Mouse (Mus musculus): ENCODE results near the gene Hist1h4f. TPM values are rescaled to one million over a fixed set of nuclear protein-coding genes. Genes with fewer than 3 reads are reported as not detected.
A peak's percentile ranks its signal among the peaks of the same experiment; 100 is the strongest.
"Not testable (repeated sequence)": the region's sequence is repeated elsewhere in the genome, so short reads cannot be mapped to it uniquely, and the experiment has no call there.

Gene Hist1h4f
- polyA plus RNA-seq, 1 experiment from 2014 or later, result 1.1 TPM

DNA sequence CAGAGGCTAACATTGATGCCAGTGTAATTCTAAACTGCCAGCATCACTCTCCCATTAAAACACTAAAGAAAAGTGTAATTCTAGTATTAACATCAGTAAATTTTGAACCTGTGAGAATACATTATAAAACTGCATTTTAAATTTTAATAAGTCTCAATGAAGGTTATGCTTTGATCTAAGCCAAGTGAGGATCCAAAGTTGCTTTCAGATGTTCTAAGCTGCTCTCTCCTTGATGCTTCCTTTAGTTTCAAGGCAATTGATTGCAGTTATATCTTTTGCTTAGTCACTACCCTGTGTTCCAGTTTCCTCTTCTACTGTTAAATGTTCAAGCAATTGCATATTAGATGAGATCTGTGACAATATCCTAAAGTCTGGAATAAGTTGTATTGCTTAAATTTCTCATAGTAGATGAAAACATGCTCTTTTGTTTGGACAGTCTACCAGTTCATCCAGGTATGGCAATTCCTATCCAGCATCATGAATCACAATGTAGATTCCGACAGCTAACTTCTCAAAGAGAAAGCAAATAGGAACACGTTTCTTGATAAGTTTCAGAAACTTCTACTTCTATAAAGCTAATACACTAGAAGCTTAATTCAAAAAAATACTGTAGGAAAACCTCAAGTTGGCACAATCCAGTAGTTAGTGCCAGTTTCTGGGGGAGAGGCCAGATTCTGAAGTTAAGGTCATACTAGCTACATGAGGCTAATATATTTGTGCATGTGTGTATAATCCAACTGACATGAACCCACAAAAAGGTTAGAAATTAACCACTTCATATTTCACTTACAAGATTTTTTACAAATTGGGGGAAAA, 21.0 kb upstream of the Hist1h4f start:
- ATAC-seq, result no peak
- peak overlapping the region; percentile 52 for H3K4me3 ChIP-seq (ENCODE audit: low read depth, low read length)
- H3K27ac ChIP-seq (ENCODE audit: low read depth), result peak overlapping the region; percentile 98
- no peaks in the 10 kb centered on the region for H3K36me3 ChIP-seq (replicated peaks; ENCODE audit: insufficient read depth, low read length)
- peak overlapping the region; percentile 69 for H3K4me2 ChIP-seq (ENCODE audit: low read depth, low read length)
- H3K9ac ChIP-seq (replicated peaks), result peak overlapping the region; percentile 80
- no peaks in the 10 kb centered on the region for H3K9me3 ChIP-seq (ENCODE audit: low read length)
- WGBS (ENCODE audit: insufficient replicate concordance), result 32% methylated on average over 2 of the region's 2 CpGs
- no peak for TF ChIP-seq EP300 (IDR thresholded peaks at IDR 0.05; ENCODE audit: low read depth)
- no peak for TF ChIP-seq CTCF (IDR thresholded peaks at IDR 0.05; ENCODE audit: low read depth)
- H3K27me3 ChIP-seq (ENCODE audit: insufficient read depth, low read length), result no peaks in the 10 kb centered on the region
- no peak for DNase-seq
- H3K4me1 ChIP-seq (ENCODE audit: insufficient read depth), result peaks cover 10% of the 10 kb centered on the region

- Histone ChIP-seq H3K4me3 (ENCODE audit: low read depth, low read length) (peak overlapping the region; percentile 52), H3K27ac (ENCODE audit: low read depth) (peak overlapping the region; percentile 98), H3K9ac (replicated peaks) (peak overlapping the region; percentile 80), H3K4me2 (ENCODE audit: low read depth, low read length) (peak overlapping the region; percentile 69)
- TF ChIP-seq EP300 (IDR thresholded peaks at IDR 0.05; ENCODE audit: low read depth), result 0 out of 2 replicates have a peak, but pooled peaks have one; percentile 14
- not testable (repeated sequence) for H3K4me1 ChIP-seq (ENCODE audit: insufficient read depth); DNase-seq; H3K36me3 ChIP-seq (replicated peaks; ENCODE audit: insufficient read depth, low read length); ATAC-seq; H3K27me3 ChIP-seq (ENCODE audit: insufficient read depth, low read length); H3K9me3 ChIP-seq (ENCODE audit: low read length)
- under 1% methylated on average over 11 of the region's 34 CpGs for WGBS (ENCODE audit: insufficient replicate concordance)
Observed at GRCm38 (mm10) chr13:23571504-23572217, 20.2 kb upstream of the Hist1h4f start.

DNA sequence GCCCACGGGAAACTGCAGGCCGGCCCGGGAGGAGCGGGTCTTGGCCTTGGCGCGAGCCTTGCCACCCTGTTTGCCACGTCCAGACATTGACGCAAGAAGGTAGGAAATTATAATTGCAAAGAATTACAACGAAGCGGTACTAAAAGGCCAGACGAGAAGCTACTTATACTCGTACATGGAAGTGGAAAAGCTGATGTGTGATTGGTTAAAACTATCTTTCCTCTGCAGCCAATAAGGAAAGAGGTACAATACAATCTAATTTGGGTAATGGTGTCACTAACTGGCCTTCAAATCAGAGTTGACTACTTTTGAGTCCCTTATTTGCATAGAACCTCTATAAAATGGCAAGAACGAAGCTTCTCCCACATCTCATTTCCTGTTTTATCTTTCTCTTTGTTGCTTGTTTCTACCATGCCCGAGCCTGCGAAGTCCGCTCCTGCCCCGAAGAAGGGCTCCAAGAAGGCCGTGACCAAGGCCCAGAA, 19.6 kb upstream of the Hist1h4f start, which contains the start of the genes Hist1h2ae and Hist1h2bg:
TSS of gene Hist1h2ae (minus strand) at position 199 of the 482 bp plus-strand sequence.
TSS of gene Hist1h2bg (plus strand) at position 375 of the 482 bp plus-strand sequence.
- no peaks in the 10 kb centered on the region for H3K27me3 ChIP-seq (ENCODE audit: insufficient read depth, low read length)
- H3K4me1 ChIP-seq (ENCODE audit: insufficient read depth), result no peaks in the 10 kb centered on the region; the same call in 1 of the 2 replicates
- WGBS (ENCODE audit: insufficient replicate concordance), result under 1% methylated on average over 18 of the region's 18 CpGs
- H3K9me3 ChIP-seq (ENCODE audit: low read length), result no peaks in the 10 kb centered on the region
- H3K4me2 ChIP-seq (ENCODE audit: low read depth, low read length), result peak within 1 kb of the TSS; percentile 69
- H3K36me3 ChIP-seq (replicated peaks; ENCODE audit: insufficient read depth, low read length), result no peaks in the 10 kb centered on the region
- DNase-seq, result peak; percentile 78
- ATAC-seq, result peak; percentile 79
- H3K27ac ChIP-seq (ENCODE audit: low read depth), result peak within 1 kb of the TSS; percentile 98
- peak; percentile 79 for TF ChIP-seq EP300 (IDR thresholded peaks at IDR 0.05; ENCODE audit: low read depth)
- no peak for TF ChIP-seq CTCF (IDR thresholded peaks at IDR 0.05; ENCODE audit: low read depth)
- peak within 1 kb of the TSS; percentile 80 for H3K9ac ChIP-seq (replicated peaks)
- peak within 1 kb of the TSS; percentile 52 for H3K4me3 ChIP-seq (ENCODE audit: low read depth, low read length)

DNA sequence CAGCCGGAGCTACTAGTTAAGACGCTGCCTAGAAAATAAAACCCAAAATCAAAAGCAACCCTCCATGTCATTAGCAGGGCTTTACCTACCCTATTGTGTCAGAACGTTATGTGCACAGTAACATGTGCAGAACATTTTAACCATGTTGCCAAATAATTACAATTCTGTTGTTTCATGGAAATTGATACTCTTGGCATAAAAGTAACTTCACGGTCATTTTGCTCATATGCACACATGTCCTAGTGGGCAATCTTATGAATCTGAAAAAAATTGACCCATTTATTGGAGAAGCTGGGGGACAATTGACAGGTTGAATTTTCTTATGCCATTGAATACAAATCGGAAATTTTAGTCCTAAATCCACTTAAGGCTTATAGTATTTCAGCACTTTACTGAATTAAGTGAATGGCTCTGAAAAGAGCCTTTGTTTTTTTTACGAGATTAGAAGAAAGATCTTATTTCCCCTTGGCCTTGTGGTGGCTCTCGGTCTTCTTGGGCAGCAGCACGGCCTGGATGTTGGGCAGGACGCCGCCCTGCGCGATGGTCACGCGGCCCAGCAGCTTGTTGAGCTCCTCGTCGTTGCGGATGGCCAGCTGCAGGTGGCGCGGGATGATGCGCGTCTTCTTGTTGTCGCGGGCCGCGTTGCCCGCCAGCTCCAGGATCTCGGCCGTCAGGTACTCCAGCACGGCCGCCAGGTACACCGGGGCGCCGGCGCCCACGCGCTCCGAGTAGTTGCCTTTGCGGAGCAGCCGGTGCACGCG, 19.0 kb upstream of the Hist1h4f start:
- peak; percentile 26; the same call in 1 of the 2 replicates for TF ChIP-seq CTCF (IDR thresholded peaks at IDR 0.05; ENCODE audit: low read depth)
- WGBS (ENCODE audit: insufficient replicate concordance), result 6% methylated on average over 13 of the region's 41 CpGs
- DNase-seq, result not testable (repeated sequence)

DNA sequence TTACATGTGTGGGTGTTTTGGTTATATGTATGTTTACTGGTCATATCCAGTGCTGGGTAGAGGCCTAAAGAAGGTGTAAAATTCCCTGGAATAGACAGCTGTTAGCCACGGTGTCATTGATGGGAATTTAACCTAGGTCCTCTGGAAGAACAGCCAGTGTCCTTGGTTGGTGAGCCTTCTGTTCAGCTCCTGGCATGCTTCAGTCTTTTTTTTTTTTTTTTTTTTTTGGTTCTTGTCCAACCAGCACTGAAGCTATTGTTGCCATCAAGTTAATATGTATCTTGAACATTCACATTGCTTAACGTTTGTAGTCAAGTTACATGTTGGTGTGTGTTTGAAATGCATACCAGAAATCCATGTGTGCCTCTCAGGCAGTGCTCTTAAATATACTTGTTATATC, 13.0 kb upstream of the Hist1h4f start:
- Histone ChIP-seq H3K4me2 (ENCODE audit: low read depth, low read length) (no peak overlapping the region), H3K27me3 (ENCODE audit: insufficient read depth, low read length) (no peaks in the 10 kb centered on the region), H3K36me3 (replicated peaks; ENCODE audit: insufficient read depth, low read length) (no peaks in the 10 kb centered on the region), H3K27ac (ENCODE audit: low read depth) (no peak overlapping the region), H3K9me3 (ENCODE audit: low read length) (no peaks in the 10 kb centered on the region), H3K9ac (replicated peaks) (no peak overlapping the region), H3K4me3 (ENCODE audit: low read depth, low read length) (no peak overlapping the region), H3K4me1 (ENCODE audit: insufficient read depth) (peaks cover 7% of the 10 kb centered on the region)
- no peak for ATAC-seq
- DNase-seq, result no peak
- 76% methylated on average over 2 of the region's 2 CpGs for WGBS (ENCODE audit: insufficient replicate concordance)
- TF ChIP-seq CTCF (IDR thresholded peaks at IDR 0.05; ENCODE audit: low read depth) (no peak), EP300 (IDR thresholded peaks at IDR 0.05; ENCODE audit: low read depth) (no peak)

More for the DNA sequence above, 19.0 kb upstream of the Hist1h4f start:
- Histone ChIP-seq H3K27ac (ENCODE audit: low read depth) (peak overlapping the region; percentile 98), H3K4me3 (ENCODE audit: low read depth, low read length) (peak overlapping the region; percentile 52), H3K9ac (replicated peaks) (peak overlapping the region; percentile 80), H3K4me2 (ENCODE audit: low read depth, low read length) (peak overlapping the region; percentile 69)
- H3K4me1 ChIP-seq (ENCODE audit: insufficient read depth); H3K9me3 ChIP-seq (ENCODE audit: low read length); H3K36me3 ChIP-seq (replicated peaks; ENCODE audit: insufficient read depth, low read length); H3K27me3 ChIP-seq (ENCODE audit: insufficient read depth, low read length): not testable (repeated sequence)
- peak; percentile 17 for ATAC-seq

Data from liver, postnatal 0 days (tissue).